ENCODE assay signal across 8 mouse cellular contexts in genomic region chr17:21450138-21450704, GRCm38 (mm10). TPM values are rescaled to one million over a fixed set of nuclear protein-coding genes. Genes with fewer than 3 reads are reported as not detected.
A peak's percentile ranks its signal among the peaks of the same experiment; 100 is the strongest.
DNase-seq lines count a peak whose midpoint lies in the region; ATAC-seq and TF ChIP-seq lines count a peak whose summit lies in the region.

Gene Zfp51 (plus strand): TSS chr17:21450374.

- H3K9me3 ChIP-seq in hindbrain, postnatal 0 days (ENCODE audit: low read length), result no peaks in the 10 kb centered on the region

- H3K4me2 ChIP-seq in hindbrain, postnatal 0 days (ENCODE audit: low read depth, low read length), result peak within 1 kb of the TSS; percentile 73

- intact Hi-C loops in gastrocnemius, adult 2 months (cut with DNase I), result loop anchor here (5.0 to 10.0 kb wide), 2 partner anchors 67 to 505 kb away; partner anchors contain the start of gene Ppp2r1a
- intact Hi-C loops in left cerebral cortex, adult 2 months (cut with DNase I), result loop anchor here (1.0 to 2.0 kb wide), 2 partner anchors 39 to 66 kb away; partner anchors contain the start of gene Zfp53

- H3K27ac ChIP-seq in gastrocnemius, adult 2 months, result peak within 1 kb of the TSS; percentile 95
- H3K27ac ChIP-seq in hindbrain, postnatal 0 days, result peak within 1 kb of the TSS; percentile 81
- H3K27ac ChIP-seq in left cerebral cortex, adult 2 months, result peak within 1 kb of the TSS; percentile 81

- H3K27me3 ChIP-seq in hindbrain, postnatal 0 days (ENCODE audit: insufficient read depth, low read length), result no peaks in the 10 kb centered on the region

- no peaks in the 10 kb centered on the region for H3K36me3 ChIP-seq in hindbrain, postnatal 0 days (ENCODE audit: insufficient read depth, low read length)

- under 1% methylated on average over 26 of the region's 26 CpGs for WGBS in hindbrain, postnatal 0 days

- peak within 1 kb of the TSS; percentile 51 for H3K9ac ChIP-seq in hindbrain, postnatal 0 days (replicated peaks; ENCODE audit: low read length)

- peak; percentile 95 for DNase-seq in ZHBTc4 (ENCODE audit: low read depth, low spot score)
- DNase-seq in gastrocnemius, adult 2 months, result peak; percentile 96
- peak; percentile 92 for DNase-seq in hindbrain, postnatal 0 days (ENCODE audit: low spot score)
- DNase-seq in left cerebral cortex, adult 2 months (ENCODE audit: extremely low spot score in 1 of 2, low spot score in 2 of 2), result peak; percentile 75 to 83
- peak; percentile 78 to 86 for DNase-seq in right cerebral cortex, adult 2 months (ENCODE audit: low spot score in 2 of 2)
- peak; percentile 95 for DNase-seq in urinary bladder, postnatal 14 days (ENCODE audit: low spot score)

- peak; percentile 99 for ATAC-seq in common myeloid progenitor, adult 5-6 weeks (replicated peaks; ENCODE audit: low read depth, poor library complexity, severe bottlenecking)
- ATAC-seq in hindbrain, postnatal 0 days, result peak; percentile 98
- peak; percentile 97 for ATAC-seq in megakaryocyte, adult 5-6 weeks (ENCODE audit: poor library complexity, severe bottlenecking)

- peak within 1 kb of the TSS; percentile 90 for H3K4me3 ChIP-seq in gastrocnemius, adult 2 months
- peak within 1 kb of the TSS; percentile 60 for H3K4me3 ChIP-seq in hindbrain, postnatal 0 days (ENCODE audit: low read length)
- H3K4me3 ChIP-seq in left cerebral cortex, adult 2 months, result peak within 1 kb of the TSS; percentile 77

- H3K4me1 ChIP-seq in hindbrain, postnatal 0 days (ENCODE audit: insufficient read depth, low read length), result peaks cover 6% of the 10 kb centered on the region

- TF ChIP-seq CTCF in gastrocnemius, adult 2 months (IDR thresholded peaks at IDR 0.05), result no peak
- no peak for TF ChIP-seq CTCF in hindbrain, postnatal 0 days (IDR thresholded peaks at IDR 0.05; ENCODE audit: low read depth)
- TF ChIP-seq CTCF in left cerebral cortex, adult 2 months (IDR thresholded peaks at IDR 0.05), result no peak

RNA-seq across cellular contexts. Expression of gene Zfp51, which starts in this region (rescaled TPM):
- 14.8 and 15.7 TPM in 2 replicates for total RNA-seq in common myeloid progenitor, adult 5-6 weeks (2017)
- total RNA-seq in gastrocnemius, adult 2 months (2021), result 1 to 10 TPM; 9.5 to 9.7 TPM
- total RNA-seq in hindbrain, postnatal 0 days (2014; rRNA removed), result 2.9 and 3.2 TPM in 2 replicates
- 5.6 TPM in 2 replicates for polyA plus RNA-seq in hindbrain, postnatal 0 days (2015; fragmentation: Nextera tagmentation; extraction: Ambion mirVana)
- 1 to 10 TPM; 4.0 to 4.6 TPM for total RNA-seq in left cerebral cortex, adult 2 months (2021)
- 16.3 and 19.6 TPM in 2 replicates for total RNA-seq in megakaryocyte, adult 5-6 weeks (2015)
- total RNA-seq in megakaryocyte, adult 5-6 weeks (2017), result 12.4 and 12.5 TPM in 2 replicates

Comparison
In these comparisons a context has a peak if more than half of its experiments do, and no peak if none do; other contexts are left out.
1. Peak in every context shown above with its lines: DNase-seq, ATAC-seq, H3K4me3 ChIP-seq and H3K27ac ChIP-seq.